Mouse (Mus musculus) induced T-regulatory cell, adult 2 months (primary cell): Measurements from ENCODE around the gene Gfi1.

Experiments used
- DNase-seq: peaks from one replicate; pipeline ENCODE4 v3.0.0-alpha.2; 2012; ENCODE audit warnings: low read depth

The Gfi1 gene

GRCm38 (mm10) chr5:107725435-107726261 lies at the start of gene Gfi1:
Gene Gfi1, minus strand, starts transcription at chr5:107726036.
- DNase-seq, result peak; percentile 87

- DNase-seq, result no peak
Measured at GRCm38 (mm10) chr5:107772049-107772448, 46.2 kb upstream of the Gfi1 start.

- DNase-seq, result no peak
Measured at GRCm38 (mm10) chr5:107768224-107768623, 42.4 kb upstream of the Gfi1 start.

DNA sequence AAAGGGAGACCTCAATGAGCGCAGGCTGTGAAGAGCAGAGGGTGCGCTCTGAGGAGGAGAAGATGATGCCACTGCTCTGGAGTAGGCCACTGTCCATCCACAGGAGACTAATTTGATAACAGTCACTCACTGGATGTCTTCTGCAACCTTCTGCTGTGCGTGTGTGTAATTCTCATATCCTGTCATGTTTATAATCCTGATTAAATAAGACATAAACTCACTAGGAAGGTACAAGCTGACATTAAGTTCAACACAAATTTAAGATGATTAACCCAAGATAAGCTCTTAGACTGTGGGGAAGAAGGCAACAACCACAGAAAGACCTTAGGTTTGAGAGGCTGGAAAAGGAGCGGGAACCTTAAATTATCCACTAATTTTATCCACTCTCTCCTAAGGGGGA lies 40.1 kb upstream of the Gfi1 start:
- no peak for DNase-seq

DNA sequence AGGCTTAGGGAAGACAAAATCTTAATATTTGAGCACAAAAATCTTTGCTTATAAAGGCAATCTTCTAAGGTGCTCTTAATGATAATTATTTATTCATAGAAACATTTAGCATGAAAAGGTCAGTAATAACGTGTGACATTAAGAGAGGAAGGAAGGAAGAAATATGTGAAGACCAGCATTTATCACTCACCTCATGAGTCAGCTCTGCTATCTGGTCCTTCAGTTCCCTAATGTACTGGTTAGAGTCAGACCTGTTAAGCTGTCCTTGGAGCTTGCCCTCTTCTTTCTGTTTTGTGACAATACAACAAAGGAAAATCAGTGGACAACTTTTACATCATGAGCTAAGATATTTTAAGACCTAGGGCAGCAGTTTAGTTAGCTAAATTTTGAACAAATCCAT lies 38.6 kb upstream of the Gfi1 start:
- DNase-seq, result no peak

- DNase-seq, result no peak
Measured at GRCm38 (mm10) chr5:107763674-107764073, 37.8 kb upstream of the Gfi1 start.

DNA sequence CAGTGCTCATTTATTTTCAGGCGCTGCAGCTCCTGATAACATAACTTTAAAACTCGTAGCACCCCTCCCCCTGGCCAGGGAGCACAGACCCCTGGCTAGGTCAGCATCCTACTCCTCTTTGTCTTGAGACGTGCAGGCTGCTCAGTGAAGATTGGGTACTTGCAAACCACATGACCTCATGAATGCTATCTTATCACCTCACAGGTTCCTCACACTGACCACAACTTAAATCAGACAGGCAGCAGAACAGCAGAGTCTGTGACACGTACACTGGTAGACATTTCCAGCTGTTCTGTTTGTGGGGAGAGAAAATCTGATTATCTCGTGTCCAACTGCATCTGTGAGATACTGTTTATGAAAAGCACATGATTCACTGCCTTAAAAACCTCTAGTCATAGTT lies 33.3 kb upstream of the Gfi1 start:
- DNase-seq, result peak; percentile 69

- peak; percentile 65 for DNase-seq
Measured at GRCm38 (mm10) chr5:107756072-107756471, 30.2 kb upstream of the Gfi1 start.

DNA sequence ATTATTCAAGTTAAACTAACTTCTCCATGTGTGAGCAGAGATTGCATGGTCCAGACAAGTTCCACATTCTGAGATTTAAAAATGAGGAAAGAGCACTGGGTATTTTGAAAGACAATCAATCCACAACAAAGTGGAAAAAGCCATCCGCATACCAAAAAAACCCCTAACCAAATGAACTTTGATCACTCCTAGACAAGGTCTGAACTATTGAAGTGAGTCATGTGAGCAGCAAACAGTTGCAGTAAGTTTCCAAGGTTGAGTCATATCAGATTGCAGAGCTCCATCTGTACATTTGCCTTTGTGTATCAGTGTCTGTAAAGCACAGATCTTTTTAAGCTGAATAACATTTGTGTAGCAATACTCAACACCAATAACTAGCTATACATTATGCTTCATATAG lies 28.9 kb upstream of the Gfi1 start:
- peak; percentile 86 for DNase-seq

- DNase-seq, result peak; percentile 47
Measured at GRCm38 (mm10) chr5:107753656-107754055, 27.8 kb upstream of the Gfi1 start.

DNA sequence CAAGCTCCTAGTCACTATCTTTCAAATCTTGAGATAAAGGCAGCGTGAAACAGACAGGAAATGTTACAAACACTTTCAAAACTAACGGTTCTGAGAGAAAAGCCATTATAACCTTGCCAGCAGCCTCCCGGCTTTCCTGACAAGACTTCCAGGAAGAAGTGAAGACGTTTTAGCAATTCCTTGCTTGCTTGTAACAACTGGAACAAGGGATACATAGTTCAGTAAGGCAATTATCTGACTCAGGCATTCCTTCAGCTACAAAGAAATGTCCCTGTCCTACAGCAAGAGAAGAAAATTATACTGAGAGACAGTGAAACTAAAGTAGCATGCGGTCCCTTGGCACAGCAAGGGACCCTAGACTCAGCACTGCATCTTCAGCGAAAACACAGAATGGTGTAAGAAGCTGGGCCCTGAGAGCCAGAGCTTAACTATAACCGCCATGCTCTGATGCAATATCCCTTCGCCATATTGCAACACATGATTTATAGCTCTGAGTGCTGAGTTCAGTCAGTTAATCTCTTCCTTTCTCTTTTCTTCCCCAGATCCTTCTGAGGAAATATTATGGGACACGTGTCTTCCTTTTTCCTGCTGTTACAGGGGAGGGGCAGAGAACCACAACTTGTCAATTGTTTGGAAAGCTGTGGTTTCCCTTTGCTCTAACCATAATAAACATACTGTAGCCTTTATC lies 23.5 kb upstream of the Gfi1 start:
- no peak for DNase-seq

DNA sequence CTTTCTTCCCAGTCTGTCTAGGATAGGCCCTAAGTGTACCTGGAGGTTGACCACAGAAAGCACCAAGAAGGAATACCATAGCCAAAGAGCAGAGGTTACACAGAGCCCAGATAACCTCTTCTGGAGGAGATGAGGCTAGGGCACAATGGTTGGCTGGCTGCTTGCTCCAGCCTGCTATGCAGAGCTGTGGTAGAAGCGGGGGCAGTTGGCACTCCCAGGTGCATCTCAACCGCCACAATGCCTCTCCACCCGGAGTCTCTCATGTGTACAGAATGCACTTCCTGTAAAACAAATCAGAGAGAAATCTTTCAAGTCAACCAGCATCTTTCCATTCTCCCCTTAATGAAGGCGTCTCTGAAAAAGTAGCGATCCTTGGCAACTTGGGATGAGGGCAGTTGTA lies 13.2 kb upstream of the Gfi1 start:
- DNase-seq, result no peak

DNA sequence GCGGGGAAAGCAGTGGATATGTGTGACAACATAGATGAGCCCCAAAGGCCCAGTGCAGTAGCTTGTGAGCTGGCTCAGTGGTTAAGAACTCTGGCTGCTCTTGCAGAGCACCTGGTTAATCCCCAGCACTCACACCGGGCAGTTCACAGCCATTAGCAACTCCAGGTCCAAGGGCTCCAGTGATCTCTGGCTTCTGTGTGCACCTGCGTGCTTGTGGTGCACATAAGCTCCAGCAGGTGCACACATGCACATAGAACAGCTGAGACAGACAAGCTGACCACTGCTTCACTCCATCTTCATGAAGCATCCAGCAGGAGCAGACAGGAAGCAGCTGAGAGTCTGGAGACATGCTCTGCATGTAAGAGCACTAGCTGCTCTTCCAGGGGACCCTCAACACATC lies 12.5 kb upstream of the Gfi1 start:
- no peak for DNase-seq

DNA sequence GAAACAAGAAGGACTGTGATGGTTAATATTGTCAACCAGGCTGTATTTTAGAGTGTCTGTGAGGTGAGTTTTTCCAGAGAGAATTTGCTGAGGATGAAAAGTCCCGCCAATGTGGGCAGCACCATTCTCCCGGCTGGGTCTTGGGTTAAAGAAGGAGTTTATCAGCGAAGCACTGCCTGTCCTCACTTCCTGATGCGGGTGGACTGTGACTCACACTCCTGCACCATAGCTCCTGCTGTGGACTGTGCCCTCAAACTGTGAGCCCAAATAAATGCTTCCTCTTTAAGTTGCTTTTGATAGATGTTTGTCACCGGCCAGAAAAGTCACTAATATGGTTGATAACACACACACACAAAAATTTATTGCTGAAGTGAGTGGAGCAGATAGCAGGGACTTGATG lies 10.3 kb upstream of the Gfi1 start:
- no peak for DNase-seq

DNA sequence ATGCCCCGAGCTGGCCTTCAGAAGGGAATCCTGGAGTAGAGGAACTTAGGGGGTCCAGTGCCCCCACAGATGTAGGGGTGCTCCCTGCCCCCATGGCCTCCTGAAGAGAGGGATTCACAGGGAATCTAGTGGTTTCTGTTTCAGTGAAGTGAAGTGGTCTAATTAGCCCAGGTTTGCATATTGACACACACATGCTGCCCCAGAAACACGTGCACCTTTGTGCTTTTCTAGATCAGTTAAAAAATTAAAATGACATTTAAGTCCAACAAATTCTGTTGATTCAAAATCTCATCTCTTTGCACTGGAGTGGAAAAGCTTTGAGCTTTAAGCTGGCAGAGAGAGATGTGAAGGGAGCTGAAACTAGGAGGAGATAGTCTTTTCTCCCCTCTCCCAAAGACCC lies 6.0 kb upstream of the Gfi1 start:
- no peak for DNase-seq

GRCm38 (mm10) chr5:107731408-107731807 lies 5.6 kb upstream of the Gfi1 start:
- DNase-seq, result peak; percentile 60

- no peak for DNase-seq
Measured at GRCm38 (mm10) chr5:107727007-107727402, 1.2 kb upstream of the Gfi1 start.

GRCm38 (mm10) chr5:107726281-107727006 lies 608 bp upstream of the Gfi1 start:
- DNase-seq, result peak; percentile 58

DNA sequence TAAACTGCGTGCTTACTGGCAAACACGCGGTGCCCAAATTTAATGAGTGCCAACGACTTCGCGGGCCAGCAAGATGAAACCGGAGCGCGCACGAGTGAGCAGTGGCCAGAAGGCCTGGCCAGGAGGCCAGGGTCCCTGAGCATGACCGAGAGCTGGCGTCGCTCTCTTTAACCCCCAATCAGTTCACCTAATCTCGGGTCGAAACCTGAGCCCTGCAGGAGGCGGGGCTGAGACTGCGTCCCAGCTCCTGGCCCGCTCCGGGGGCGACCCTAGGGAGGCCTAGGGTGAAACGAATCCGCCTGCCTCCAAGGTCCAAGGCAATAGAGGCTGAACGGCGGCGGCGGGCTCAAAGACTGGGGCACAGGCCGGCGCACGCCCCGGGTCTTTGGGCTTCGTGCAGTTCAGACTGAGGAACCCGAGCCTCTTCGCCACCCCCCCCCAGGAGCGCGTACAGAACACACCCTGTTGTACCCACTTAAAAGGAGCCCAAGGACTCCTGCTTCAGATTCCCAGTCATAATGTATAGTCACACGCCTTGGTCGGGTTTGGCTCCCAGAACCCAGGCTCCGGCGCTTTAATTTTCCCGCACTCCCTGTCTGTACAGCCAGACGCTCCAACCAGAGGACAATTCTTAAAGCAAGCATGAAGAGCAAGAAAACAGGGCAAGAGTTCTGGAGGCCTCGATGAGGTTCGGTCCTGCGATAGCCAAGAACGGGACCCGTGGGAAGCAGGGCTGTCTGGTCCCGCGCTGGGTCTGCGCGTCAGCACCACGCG lies 988 bp downstream of the Gfi1 start:
- DNase-seq, result peak; percentile 59

DNA sequence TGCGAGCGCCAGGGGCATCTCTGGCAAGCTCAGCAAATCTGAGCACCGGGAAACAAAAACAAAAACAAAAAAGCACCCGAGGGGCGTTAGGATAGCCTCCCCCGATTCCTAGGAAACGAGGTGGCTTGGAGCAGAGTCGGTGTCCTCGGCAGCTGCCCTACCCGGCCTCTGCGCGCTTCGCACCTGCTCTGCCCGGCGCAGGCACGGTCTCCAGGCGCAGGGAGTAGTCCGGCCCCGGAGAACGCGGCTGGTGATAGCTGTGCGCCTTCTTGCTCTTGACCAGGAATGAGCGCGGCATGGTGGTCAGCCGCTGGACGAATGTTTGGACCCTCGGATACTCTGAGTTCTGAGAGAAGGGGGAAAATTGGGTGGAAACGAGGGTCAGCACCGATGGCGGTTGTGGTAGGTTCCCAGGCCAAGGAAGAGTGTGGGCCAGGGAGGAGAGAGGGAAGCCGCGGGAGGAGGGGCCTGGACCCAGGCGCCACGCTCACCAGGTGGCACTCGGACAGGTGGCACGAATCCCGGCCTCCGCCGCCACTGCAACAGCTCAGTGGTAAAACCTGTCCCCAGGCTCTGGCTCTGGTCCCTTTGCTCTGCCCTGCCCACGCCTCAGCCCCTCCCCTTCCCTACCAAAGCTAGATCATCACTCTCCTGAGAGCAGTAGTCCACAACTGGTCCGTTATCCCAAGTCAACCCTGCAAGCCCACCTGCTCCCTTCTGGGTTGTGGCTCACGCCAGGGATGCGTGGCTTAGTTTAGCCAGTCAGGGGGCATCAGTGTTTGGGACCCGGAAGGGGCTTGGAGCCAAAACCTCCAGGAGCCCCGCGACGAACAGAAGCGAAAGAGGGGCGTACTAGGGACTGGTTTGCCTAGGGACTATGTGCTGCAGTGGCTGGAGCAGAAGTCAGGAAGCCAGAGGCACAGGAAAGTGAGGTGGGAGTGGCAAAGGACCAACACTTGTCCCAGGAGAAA lies 2.0 kb downstream of the Gfi1 start:
- peak; percentile 67 for DNase-seq
